In genomic region chr12:4768492-4769332, GRCm38 (mm10) we compare ENCODE assay signal across 8 mouse cellular contexts. TPM values are rescaled to one million over a fixed set of nuclear protein-coding genes. Genes with fewer than 3 reads are reported as not detected.
DNase-seq lines count a peak whose midpoint lies in the region; ATAC-seq and TF ChIP-seq lines count a peak whose summit lies in the region.

Gene Pfn4, plus strand, starts transcription at chr12:4769022.
Gene Fam228b, minus strand, starts transcription at chr12:4769267.

- no peak; the same call in 1 of the 2 replicates for TF ChIP-seq CTCF in E14TG2a.4 (conservative IDR thresholded peaks at IDR 0.05; ENCODE audit: low read length)

- ATAC-seq in forebrain, embryonic 11.5 days (replicated peaks; ENCODE audit: low FRiP score): peak; percentile 99
- peak; percentile 98 for ATAC-seq in heart, embryonic 15.5 days (replicated peaks; ENCODE audit: insufficient number of reproducible peaks, insufficient read depth, low FRiP score, low read depth)
- peak; percentile 98 for ATAC-seq in liver, embryonic 12.5 days

- H3K4me1 ChIP-seq in E14TG2a.4 (replicated peaks; ENCODE audit: low read depth, low read length): peaks cover 9% of the 10 kb centered on the region
- no peaks in the 10 kb centered on the region for H3K4me1 ChIP-seq in forebrain, embryonic 11.5 days (replicated peaks; ENCODE audit: control insufficient read depth, insufficient read depth, low read length)
- peaks cover 6% of the 10 kb centered on the region for H3K4me1 ChIP-seq in heart, embryonic 15.5 days (replicated peaks)
- H3K4me1 ChIP-seq in liver, embryonic 12.5 days: peaks cover 10% of the 10 kb centered on the region

- H3K9me3 ChIP-seq in E14TG2a.4 (ENCODE audit: low read length): no peaks in the 10 kb centered on the region
- no peaks in the 10 kb centered on the region for H3K9me3 ChIP-seq in forebrain, embryonic 11.5 days (ENCODE audit: control insufficient read depth, low read length)
- no peaks in the 10 kb centered on the region for H3K9me3 ChIP-seq in heart, embryonic 15.5 days (replicated peaks)
- H3K9me3 ChIP-seq in liver, embryonic 12.5 days (replicated peaks): no peaks in the 10 kb centered on the region

- H3K27me3 ChIP-seq in E14TG2a.4 (ENCODE audit: insufficient read depth, low read length): peaks cover 12% of the 10 kb centered on the region
- H3K27me3 ChIP-seq in forebrain, embryonic 11.5 days (ENCODE audit: control insufficient read depth, insufficient read depth, low read length): no peaks in the 10 kb centered on the region
- H3K27me3 ChIP-seq in heart, embryonic 15.5 days: no peaks in the 10 kb centered on the region
- no peaks in the 10 kb centered on the region for H3K27me3 ChIP-seq in liver, embryonic 12.5 days (replicated peaks)
- no peaks in the 10 kb centered on the region; the same call in 1 of the 2 replicates for H3K27me3 ChIP-seq in splenic B cell, adult 2 months (ENCODE audit: control insufficient read depth, insufficient read depth, low read length, poor library complexity, severe bottlenecking)

- 4% methylated on average over 61 of the region's 61 CpGs for WGBS in forebrain, embryonic 11.5 days
- 3% methylated on average over 61 of the region's 61 CpGs for WGBS in heart, embryonic 15.5 days
- WGBS in liver, embryonic 12.5 days (ENCODE audit: insufficient replicate concordance): 3% methylated on average over 61 of the region's 61 CpGs

- H3K9ac ChIP-seq in forebrain, embryonic 11.5 days (ENCODE audit: low read length): peak within 1 kb of the TSS; percentile 72
- H3K9ac ChIP-seq in heart, embryonic 15.5 days: peak within 1 kb of the TSS; percentile 89
- H3K9ac ChIP-seq in liver, embryonic 12.5 days: peak within 1 kb of the TSS; percentile 85

- peak within 1 kb of the TSS; percentile 81 for H3K4me3 ChIP-seq in E14TG2a.4 (replicated peaks; ENCODE audit: low read length)
- peak within 1 kb of the TSS; percentile 46 for H3K4me3 ChIP-seq in forebrain, embryonic 11.5 days (ENCODE audit: low read depth, low read length)
- H3K4me3 ChIP-seq in heart, embryonic 15.5 days: peak within 1 kb of the TSS; percentile 81
- H3K4me3 ChIP-seq in liver, embryonic 12.5 days: peak within 1 kb of the TSS; percentile 73

- peak; percentile 82 for DNase-seq in c-Kit-positive CD71-positive TER-119-negative erythroid progenitor cells, embryonic 14.5 days (ENCODE audit: low read depth)
- peak; percentile 96 for DNase-seq in forebrain, embryonic 11.5 days (ENCODE audit: low spot score)
- DNase-seq in kidney, postnatal 14 days: peak; percentile 97
- peak; percentile 96 for DNase-seq in naive thymus-derived CD4-positive, alpha-beta T cell, adult 2 months (ENCODE audit: low read depth)
- peak; percentile 93 for DNase-seq in splenic B cell, adult 2 months (ENCODE audit: low read depth, low spot score)

- H3K36me3 ChIP-seq in E14TG2a.4 (ENCODE audit: insufficient read depth, low read length): no peaks in the 10 kb centered on the region
- H3K36me3 ChIP-seq in forebrain, embryonic 11.5 days (ENCODE audit: control insufficient read depth, insufficient read depth, low read length): no peaks in the 10 kb centered on the region
- no peaks in the 10 kb centered on the region for H3K36me3 ChIP-seq in heart, embryonic 15.5 days
- H3K36me3 ChIP-seq in liver, embryonic 12.5 days: no peaks in the 10 kb centered on the region
- no peaks in the 10 kb centered on the region for H3K36me3 ChIP-seq in splenic B cell, adult 2 months (ENCODE audit: control insufficient read depth, insufficient read depth, low read length, poor library complexity, severe bottlenecking)

- H3K27ac ChIP-seq in forebrain, embryonic 11.5 days (ENCODE audit: low read depth, low read length): peak within 1 kb of the TSS; percentile 79
- H3K27ac ChIP-seq in heart, embryonic 15.5 days: peak within 1 kb of the TSS; percentile 92
- peak within 1 kb of the TSS; percentile 84 for H3K27ac ChIP-seq in liver, embryonic 12.5 days

- peak within 1 kb of the TSS; percentile 51 for H3K4me2 ChIP-seq in forebrain, embryonic 11.5 days (ENCODE audit: low read depth, low read length, severe bottlenecking)
- peak within 1 kb of the TSS; percentile 90 for H3K4me2 ChIP-seq in heart, embryonic 15.5 days
- peak within 1 kb of the TSS; percentile 73 for H3K4me2 ChIP-seq in liver, embryonic 12.5 days

RNA-seq across cellular contexts. Expression of gene Pfn4, which starts in this region (rescaled TPM):
- 4.2 and 4.9 TPM in 2 replicates for polyA plus RNA-seq in forebrain, embryonic 11.5 days (2014; fragmentation: Nextera tagmentation; extraction: Ambion mirVana)
- polyA plus RNA-seq in heart, embryonic 15.5 days (2015; fragmentation: Nextera tagmentation; extraction: Ambion mirVana): 1.9 and 2.0 TPM in 2 replicates
- polyA plus RNA-seq in liver, embryonic 12.5 days (2016; fragmentation: Nextera tagmentation; extraction: Ambion mirVana): 1.7 and 1.8 TPM in 2 replicates

RNA-seq across cellular contexts. Expression of gene Fam228b, which starts in this region (rescaled TPM):
- 2.2 and 4.2 TPM in 2 replicates for polyA plus RNA-seq in forebrain, embryonic 11.5 days (2014; fragmentation: Nextera tagmentation; extraction: Ambion mirVana)
- polyA plus RNA-seq in heart, embryonic 15.5 days (2015; fragmentation: Nextera tagmentation; extraction: Ambion mirVana): 2.1 and 3.0 TPM in 2 replicates
- 0.93 and 2.6 TPM in 2 replicates for polyA plus RNA-seq in liver, embryonic 12.5 days (2016; fragmentation: Nextera tagmentation; extraction: Ambion mirVana)

Comparison
In these comparisons a context has a peak if more than half of its experiments do, and no peak if none do; other contexts are left out.
1. Peak in every context shown above with its lines: DNase-seq, ATAC-seq, H3K4me3 ChIP-seq and H3K27ac ChIP-seq.